Mouse (Mus musculus): ENCODE results near the gene Actbl2.

The Actbl2 gene

GRCm38 (mm10) chr13:111254713-111255112 is at the start of gene Actbl2:
Actbl2 (plus strand) TSS chr13:111255013.
- no peak for DNase-seq (ENCODE audit: low spot score)

- no peak for DNase-seq (ENCODE audit: low spot score)
Observed at GRCm38 (mm10) chr13:111210649-111211378, 44.0 kb upstream of the Actbl2 start.

- no peak for DNase-seq (ENCODE audit: low spot score)
Observed at GRCm38 (mm10) chr13:111228768-111229167, 26.0 kb upstream of the Actbl2 start.

- DNase-seq (ENCODE audit: low spot score), result no peak
Observed at GRCm38 (mm10) chr13:111229541-111229940, 25.3 kb upstream of the Actbl2 start.

GRCm38 (mm10) chr13:111232416-111232815 is 22.4 kb upstream of the Actbl2 start:
- DNase-seq (ENCODE audit: low spot score), result no peak

- no peak for DNase-seq (ENCODE audit: low spot score)
Observed at GRCm38 (mm10) chr13:111233356-111233755, 21.5 kb upstream of the Actbl2 start.

- DNase-seq (ENCODE audit: low spot score), result no peak
Observed at GRCm38 (mm10) chr13:111234573-111234972, 20.2 kb upstream of the Actbl2 start.

GRCm38 (mm10) chr13:111235719-111236166 is 19.1 kb upstream of the Actbl2 start:
- DNase-seq (ENCODE audit: low spot score), result no peak

- DNase-seq (ENCODE audit: low spot score), result no peak
Observed at GRCm38 (mm10) chr13:111236461-111236864, 18.4 kb upstream of the Actbl2 start.

GRCm38 (mm10) chr13:111237296-111237695 is 17.5 kb upstream of the Actbl2 start:
- no peak for DNase-seq (ENCODE audit: low spot score)

- no peak for DNase-seq (ENCODE audit: low spot score)
Observed at GRCm38 (mm10) chr13:111237865-111238465, 16.8 kb upstream of the Actbl2 start.

GRCm38 (mm10) chr13:111251106-111251505 is 3.7 kb upstream of the Actbl2 start:
- no peak for DNase-seq (ENCODE audit: low spot score)

GRCm38 (mm10) chr13:111251795-111252194 is 3.0 kb upstream of the Actbl2 start:
- no peak for DNase-seq (ENCODE audit: low spot score)

- DNase-seq (ENCODE audit: low spot score), result no peak
Observed at GRCm38 (mm10) chr13:111258016-111258415, 3.2 kb downstream of the Actbl2 start.

- DNase-seq (ENCODE audit: low spot score), result no peak
Observed at GRCm38 (mm10) chr13:111258424-111259092, 3.7 kb downstream of the Actbl2 start.

- DNase-seq (ENCODE audit: low spot score), result no peak
Observed at GRCm38 (mm10) chr13:111259093-111259491, 4.3 kb downstream of the Actbl2 start.

- DNase-seq (ENCODE audit: low spot score), result no peak
Observed at GRCm38 (mm10) chr13:111259711-111260110, 4.9 kb downstream of the Actbl2 start.

GRCm38 (mm10) chr13:111263186-111263585 is 8.4 kb downstream of the Actbl2 start:
- DNase-seq (ENCODE audit: low spot score), result no peak

- no peak for DNase-seq (ENCODE audit: low spot score)
Observed at GRCm38 (mm10) chr13:111263758-111264157, 8.9 kb downstream of the Actbl2 start.

GRCm38 (mm10) chr13:111265231-111266000 is 10.6 kb downstream of the Actbl2 start:
- DNase-seq (ENCODE audit: low spot score), result no peak

- DNase-seq (ENCODE audit: low spot score), result no peak
Observed at GRCm38 (mm10) chr13:111266855-111267254, 12.0 kb downstream of the Actbl2 start.

GRCm38 (mm10) chr13:111268992-111269391 is 14.2 kb downstream of the Actbl2 start:
- DNase-seq (ENCODE audit: low spot score), result no peak

Measured in urinary bladder, postnatal 10 days (tissue).